Mouse (Mus musculus): ENCODE data around the gene Mr1.

DNA sequence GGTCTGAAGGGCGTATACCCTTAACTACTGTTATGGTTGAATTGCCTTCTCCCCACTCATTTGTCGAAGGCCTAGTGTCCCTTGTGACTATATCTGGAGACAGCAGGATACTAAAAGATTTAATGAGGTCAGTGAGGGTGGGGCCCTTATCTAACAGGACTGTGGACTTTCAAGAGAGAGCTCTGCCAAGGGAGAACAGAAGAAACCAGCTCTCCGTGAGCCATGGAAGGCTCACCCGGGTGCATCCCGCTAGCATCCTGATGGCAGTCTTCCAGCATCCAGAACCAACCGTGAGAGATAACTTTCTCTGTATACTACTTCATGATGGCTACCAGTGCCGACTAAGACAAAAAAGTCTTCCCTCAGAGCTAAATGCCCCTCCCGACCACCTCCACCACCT, 61.8 kb downstream of the Mr1 start:
- TF ChIP-seq CTCF (IDR thresholded peaks at IDR 0.05; ENCODE audit: extremely low read depth, insufficient read length, insufficient replicate concordance, low read depth, low read length) = no peak; the same call in 1 of the 2 replicates
- TF ChIP-seq POLR2A (IDR thresholded peaks at IDR 0.05; ENCODE audit: low read depth, low read length) = no peak; the same call in 1 of the 2 replicates

Measured in small intestine, adult 2 months (tissue).